Mouse (Mus musculus) midbrain, embryonic 14.5 days (tissue): Measurements from ENCODE around the gene Olfr243. TPM values are rescaled to one million over a fixed set of nuclear protein-coding genes. Genes with fewer than 3 reads are reported as not detected.
"Not testable (repeated sequence)": the region's sequence is repeated elsewhere in the genome, so short reads cannot be mapped to it uniquely, and the experiment has no call there.

Experiments
- ATAC-seq: fragments of 200-750 bp; cut with Nextera tagmentation; 2 replicates; pipeline ENCODE4 v1.8.0; 2017; ENCODE audit warnings: moderate number of reproducible peaks, moderate library complexity; ENCODE audit not compliant: low FRiP score, low TSS enrichment
- DNase-seq: peaks from one replicate; pipeline ENCODE4 v3.0.0-alpha.2; 2015
- H3K27ac ChIP-seq: fragments of 300-500 bp; sonication (generic); replicated peaks from 2 replicates; pipeline ENCODE4 v1.5.1; 2014; ENCODE audit warnings: mild to moderate bottlenecking, low read depth, low read length, moderate library complexity
- H3K27me3 ChIP-seq: fragments of 300-500 bp; sonication (generic); 2 replicates; pipeline ENCODE4 v1.6.1; 2014; ENCODE audit warnings: low read length, control low read depth, mixed read lengths; ENCODE audit not compliant: control insufficient read depth, insufficient read depth
- H3K36me3 ChIP-seq: fragments of 300-500 bp; sonication (generic); 2 replicates; pipeline ENCODE4 v1.6.1; 2014; ENCODE audit warnings: low read length, control low read depth; ENCODE audit not compliant: control insufficient read depth, insufficient read depth
- H3K4me1 ChIP-seq: fragments of 300-500 bp; sonication (generic); 2 replicates; pipeline ENCODE4 v1.6.1; 2014; ENCODE audit warnings: mild to moderate bottlenecking, antibody characterized with exemption, low read length, control low read depth; ENCODE audit not compliant: control insufficient read depth, insufficient read depth
- H3K4me2 ChIP-seq: fragments of 300-500 bp; sonication (generic); 2 replicates; pipeline ENCODE4 v1.6.1; 2014; ENCODE audit warnings: mild to moderate bottlenecking, low read length, moderate library complexity
- H3K4me3 ChIP-seq: fragments of 300-500 bp; sonication (generic); replicated peaks from 2 replicates; pipeline ENCODE4 v1.5.1; 2014; ENCODE audit warnings: low read depth, low read length
- H3K9ac ChIP-seq: fragments of 300-500 bp; sonication (generic); replicated peaks from 2 replicates; pipeline ENCODE4 v1.6.1; 2014; ENCODE audit warnings: mild to moderate bottlenecking, low read length, moderate library complexity
- H3K9me3 ChIP-seq: fragments of 300-500 bp; sonication (generic); 2 replicates; pipeline ENCODE4 v1.6.1; 2016; ENCODE audit warnings: low read length, control low read depth, mixed read lengths; ENCODE audit not compliant: control insufficient read depth
- WGBS: fragments of 180-500 bp; shearing (Covaris S2); extraction: QIAGEN DNeasy Blood & Tissue Kit; methylation state at CpG from one replicate; pipeline ENCODE4 v1.1.7; 2014; 5-methylcytosine and 5-hydroxymethylcytosine counted together
- polyA plus RNA-seq: library from polyadenylated mRNA; unstranded; fragments of >200 nt; fragmentation: Nextera tagmentation; extraction: Ambion mirVana; gene quantifications from 2 replicates; pipeline ENCODE4 v1.2.1, GENCODE M21; 2014

The Olfr243 gene
- polyA plus RNA-seq, result not detected in 2 replicates

DNA sequence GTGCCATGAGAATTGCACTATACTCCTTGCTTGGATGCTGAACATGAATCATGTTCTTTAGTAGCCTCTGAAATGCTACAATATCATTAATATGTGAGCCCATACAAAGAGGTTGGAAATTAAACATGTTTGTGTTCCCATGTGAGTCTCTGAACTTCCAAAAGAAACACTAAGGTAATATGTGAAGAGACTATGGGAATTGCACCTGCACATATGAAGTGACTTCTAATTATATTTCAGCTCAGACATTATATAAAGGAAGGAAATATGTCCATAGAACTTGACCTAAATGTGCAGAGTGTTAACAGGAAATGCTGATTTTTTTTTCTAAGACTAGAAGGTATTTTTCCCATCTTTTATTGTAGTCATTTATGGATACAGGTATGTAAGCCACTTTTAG, at the start of gene Olfr243:
TSS of gene Olfr243 (plus strand) at position 301 of the 400 bp plus-strand sequence.
- DNase-seq (no peak), ATAC-seq (no peak)
- H3K4me3 ChIP-seq, result no peak within 1 kb of the TSS
- no peak within 1 kb of the TSS for H3K27ac ChIP-seq
- H3K27me3 ChIP-seq, result no peaks in the 10 kb centered on the region
- no peaks in the 10 kb centered on the region for H3K4me1 ChIP-seq
- H3K4me2 ChIP-seq, result no peak within 1 kb of the TSS
- no peaks in the 10 kb centered on the region for H3K36me3 ChIP-seq
- H3K9ac ChIP-seq, result no peak within 1 kb of the TSS
- H3K9me3 ChIP-seq, result no peaks in the 10 kb centered on the region

DNA sequence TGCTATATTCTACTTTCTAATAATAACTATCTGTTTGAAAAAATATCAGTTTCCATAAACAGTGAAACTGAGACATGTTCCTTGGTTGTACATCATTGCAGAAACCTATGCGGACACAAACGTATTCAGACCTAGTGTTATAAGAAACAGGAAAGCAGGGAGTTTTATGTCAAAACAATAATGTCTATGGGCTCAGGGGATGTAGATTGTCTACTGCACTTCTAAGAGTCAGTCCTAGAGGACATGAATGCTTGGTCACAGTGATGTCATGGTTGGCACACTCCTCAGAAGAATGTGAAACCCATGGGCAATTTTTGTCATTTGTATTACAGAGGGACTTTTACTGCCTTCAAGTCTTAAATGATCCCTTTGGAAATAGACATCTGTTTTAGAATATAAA, 43.4 kb upstream of the Olfr243 start, which contains the start of gene Olfr624:
TSS of gene Olfr624 (minus strand) at position 101 of the 400 bp plus-strand sequence.
- no peak for DNase-seq
- H3K9me3 ChIP-seq, result no peaks in the 10 kb centered on the region
- no peak for ATAC-seq
- H3K36me3 ChIP-seq, result no peaks in the 10 kb centered on the region
- no peak within 1 kb of the TSS for H3K4me3 ChIP-seq
- no peaks in the 10 kb centered on the region for H3K27me3 ChIP-seq
- H3K27ac ChIP-seq, result no peak within 1 kb of the TSS
- H3K4me2 ChIP-seq, result no peak within 1 kb of the TSS
- WGBS, result 93% methylated on average over 2 of the region's 2 CpGs
- H3K9ac ChIP-seq, result no peak within 1 kb of the TSS
- H3K4me1 ChIP-seq, result no peaks in the 10 kb centered on the region

DNA sequence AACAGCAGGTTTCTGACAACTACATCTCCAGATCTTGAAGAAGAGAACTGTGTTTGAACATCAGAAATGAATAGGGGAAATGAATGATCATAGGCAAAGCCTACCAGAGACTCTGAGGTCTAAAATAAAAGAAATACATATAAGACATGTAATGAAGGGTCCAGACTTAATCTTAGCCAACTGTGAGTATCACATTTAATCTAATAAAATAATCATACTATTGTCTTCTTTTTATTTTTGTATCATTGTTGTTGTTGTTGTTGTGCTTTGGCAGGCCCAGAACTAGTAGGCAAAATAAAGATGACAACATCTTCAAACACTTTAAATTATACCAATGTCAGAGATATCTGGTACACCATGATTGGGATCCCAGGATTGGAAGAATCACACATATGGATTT, 32.1 kb upstream of the Olfr243 start, which contains the start of gene Olfr625-ps1:
TSS of gene Olfr625-ps1 (plus strand) at position 301 of the 400 bp plus-strand sequence.
- no peaks in the 10 kb centered on the region for H3K27me3 ChIP-seq
- no peak within 1 kb of the TSS for H3K4me3 ChIP-seq
- H3K9me3 ChIP-seq, result no peaks in the 10 kb centered on the region
- no peak within 1 kb of the TSS for H3K27ac ChIP-seq
- no peak within 1 kb of the TSS for H3K9ac ChIP-seq
- no peak for DNase-seq
- no peak within 1 kb of the TSS for H3K4me2 ChIP-seq
- ATAC-seq, result no peak
- H3K4me1 ChIP-seq, result no peaks in the 10 kb centered on the region
- no peaks in the 10 kb centered on the region for H3K36me3 ChIP-seq

DNA sequence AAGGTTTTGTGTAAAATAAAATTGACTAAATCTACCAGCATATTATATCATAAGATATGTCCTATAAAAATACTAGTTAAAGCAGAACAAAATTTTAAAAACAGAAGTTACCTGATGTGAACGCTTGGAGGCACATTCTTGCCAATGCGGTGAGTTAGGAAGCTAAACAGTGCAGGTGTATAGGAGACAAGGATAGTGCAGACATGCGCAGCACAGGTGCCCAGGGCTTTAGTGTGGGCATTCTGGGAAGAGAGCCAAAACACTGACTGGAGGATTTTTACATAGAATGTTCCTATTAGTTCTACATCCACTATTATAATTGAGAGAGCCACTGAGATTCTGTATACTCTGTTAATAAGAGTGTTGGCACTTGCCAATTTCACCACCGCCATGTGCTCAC, 15.0 kb upstream of the Olfr243 start:
- ATAC-seq, result no peak
- no peaks in the 10 kb centered on the region for H3K9me3 ChIP-seq
- 92% methylated on average over 4 of the region's 4 CpGs for WGBS

DNA sequence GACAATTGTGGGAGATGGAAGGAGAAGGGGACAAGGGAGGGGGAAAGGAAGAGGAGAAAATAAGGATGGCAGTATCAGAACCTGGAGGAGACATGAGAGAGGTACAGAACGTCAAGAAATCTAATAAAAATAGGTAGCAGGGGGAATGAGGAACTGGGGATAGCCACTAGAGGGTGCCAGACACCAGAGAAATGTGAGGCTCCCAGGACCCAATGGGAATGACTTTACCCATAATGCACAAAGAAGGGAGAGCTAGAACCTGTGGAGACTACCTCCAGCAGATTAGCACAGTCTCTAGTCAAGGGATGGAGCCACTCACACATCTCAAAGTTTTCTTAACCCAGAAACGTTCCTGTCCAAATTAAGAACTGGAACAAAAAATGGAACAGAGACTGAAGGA, 2.4 kb upstream of the Olfr243 start:
- DNase-seq (no peak), ATAC-seq (no peak)
- Histone ChIP-seq H3K9ac (no peak overlapping the region), H3K4me1 (no peaks in the 10 kb centered on the region), H3K4me2 (no peak overlapping the region), H3K27me3 (no peaks in the 10 kb centered on the region), H3K36me3 (no peaks in the 10 kb centered on the region), H3K27ac (no peak overlapping the region), H3K4me3 (no peak overlapping the region), H3K9me3 (no peaks in the 10 kb centered on the region)
- WGBS, result 27% methylated on average over 2 of the region's 2 CpGs

More for the DNA sequence above, 15.0 kb upstream of the Olfr243 start:
- Histone ChIP-seq H3K4me3 (no peak overlapping the region), H3K4me2 (no peak overlapping the region), H3K27ac (no peak overlapping the region), H3K36me3 (no peaks in the 10 kb centered on the region), H3K4me1 (no peaks in the 10 kb centered on the region), H3K9ac (no peak overlapping the region), H3K27me3 (no peaks in the 10 kb centered on the region)
- peak; percentile 11 for DNase-seq

DNA sequence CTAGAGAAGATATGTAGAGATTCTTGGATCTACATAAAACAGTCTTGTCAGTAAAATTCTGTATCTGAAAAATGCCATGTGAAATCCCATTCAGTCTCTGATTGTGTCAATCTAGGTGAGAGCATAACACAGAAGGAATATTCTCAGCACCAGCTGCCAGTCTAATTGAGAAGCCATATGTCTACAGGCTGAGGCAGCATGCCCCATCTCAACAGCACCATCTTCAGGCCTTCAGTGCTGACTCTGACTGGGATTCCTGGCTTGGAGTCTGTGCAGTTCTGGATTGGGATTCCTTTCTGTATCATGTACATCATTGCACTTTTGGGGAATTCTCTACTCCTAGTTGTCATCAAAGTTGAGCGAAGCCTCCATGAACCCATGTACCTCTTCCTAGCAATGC, 1.9 kb downstream of the Olfr243 start:
- not testable (repeated sequence) for DNase-seq, H3K36me3 ChIP-seq, H3K9ac ChIP-seq, H3K4me2 ChIP-seq, H3K4me1 ChIP-seq, H3K9me3 ChIP-seq, H3K27me3 ChIP-seq, ATAC-seq, H3K4me3 ChIP-seq, H3K27ac ChIP-seq
- 96% methylated on average over 1 of the region's 1 CpGs for WGBS

DNA sequence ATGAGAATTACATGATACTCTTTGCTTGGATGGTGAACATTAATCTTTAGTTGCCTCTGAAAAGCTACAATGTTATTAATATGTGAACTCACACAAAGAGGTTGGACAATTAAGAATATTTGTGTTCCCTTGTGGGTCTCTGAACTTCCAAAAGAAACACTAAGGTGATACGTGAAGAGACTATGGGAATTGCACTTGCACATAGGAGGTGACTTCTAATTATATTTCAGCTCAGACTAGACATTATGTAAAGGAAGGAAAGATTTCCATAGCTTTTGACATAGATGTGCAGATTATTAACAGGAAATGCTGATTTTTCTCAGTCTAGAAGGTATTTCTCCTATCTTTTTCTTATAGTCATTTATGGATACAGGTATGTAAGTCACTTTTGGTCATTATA, 15.6 kb downstream of the Olfr243 start, which contains the start of gene Olfr628:
TSS of gene Olfr628 (plus strand) at position 301 of the 400 bp plus-strand sequence.
- H3K4me2 ChIP-seq, result no peak within 1 kb of the TSS
- H3K27me3 ChIP-seq, result no peaks in the 10 kb centered on the region
- H3K9ac ChIP-seq, result no peak within 1 kb of the TSS
- no peak for DNase-seq
- H3K4me3 ChIP-seq, result no peak within 1 kb of the TSS
- no peak for ATAC-seq
- H3K4me1 ChIP-seq, result no peaks in the 10 kb centered on the region
- WGBS, result 86% methylated on average over 1 of the region's 1 CpGs
- no peak within 1 kb of the TSS for H3K27ac ChIP-seq
- H3K9me3 ChIP-seq, result no peaks in the 10 kb centered on the region
- no peaks in the 10 kb centered on the region for H3K36me3 ChIP-seq

DNA sequence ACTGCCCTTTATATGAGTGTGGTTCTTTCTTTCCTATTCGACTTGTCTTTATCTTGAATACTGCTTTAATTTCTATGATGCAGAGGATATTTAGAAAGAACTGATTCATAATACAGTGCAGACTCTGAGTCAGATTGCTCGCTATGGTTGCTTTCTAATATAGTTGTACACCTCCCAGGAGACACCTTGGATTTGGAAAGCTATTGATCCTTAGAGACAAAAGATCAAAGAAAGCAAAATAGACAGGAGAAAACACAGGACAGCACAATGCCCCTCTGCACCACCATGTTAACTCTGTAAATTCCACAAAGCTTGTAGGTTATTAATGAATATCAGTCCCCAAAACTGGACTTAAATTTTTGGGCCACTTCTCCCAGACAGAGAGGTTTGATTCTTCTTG, 30.4 kb downstream of the Olfr243 start, which contains the start of gene Olfr629:
TSS of gene Olfr629 (minus strand) at position 101 of the 400 bp plus-strand sequence.
- Histone ChIP-seq H3K4me2 (no peak within 1 kb of the TSS), H3K4me1 (no peaks in the 10 kb centered on the region), H3K9me3 (no peaks in the 10 kb centered on the region), H3K4me3 (no peak within 1 kb of the TSS), H3K36me3 (no peaks in the 10 kb centered on the region), H3K27me3 (no peaks in the 10 kb centered on the region), H3K9ac (no peak within 1 kb of the TSS), H3K27ac (no peak within 1 kb of the TSS)
- WGBS, result 70% methylated on average over 2 of the region's 2 CpGs
- no peak for DNase-seq
- no peak for ATAC-seq

DNA sequence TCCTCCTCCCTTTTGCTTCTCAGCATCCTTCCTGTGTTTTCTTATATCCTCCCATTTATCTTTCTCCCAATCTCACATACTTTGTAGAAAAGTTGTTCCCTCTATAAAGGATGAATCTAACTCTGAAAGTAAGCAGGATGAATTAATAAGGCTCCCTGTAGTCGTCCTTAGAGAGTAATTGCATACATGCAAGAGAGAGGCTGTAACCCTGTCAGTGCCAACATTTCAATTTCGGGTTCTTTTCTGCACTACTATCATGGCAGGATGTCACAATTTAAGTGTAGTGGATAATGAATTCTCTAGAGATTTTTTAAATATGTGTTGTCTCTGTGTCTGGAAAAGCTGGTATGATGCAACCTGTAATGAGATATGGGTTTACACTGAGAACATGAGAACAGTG, 42.8 kb downstream of the Olfr243 start, which contains the start of gene Olfr630:
TSS of gene Olfr630 (minus strand) at position 101 of the 400 bp plus-strand sequence.
- no peaks in the 10 kb centered on the region for H3K4me1 ChIP-seq
- H3K9me3 ChIP-seq, result no peaks in the 10 kb centered on the region
- H3K36me3 ChIP-seq, result no peaks in the 10 kb centered on the region
- 49% methylated on average over 2 of the region's 2 CpGs for WGBS
- H3K4me3 ChIP-seq, result no peak within 1 kb of the TSS
- no peaks in the 10 kb centered on the region for H3K27me3 ChIP-seq
- ATAC-seq (no peak), DNase-seq (no peak)
- no peak within 1 kb of the TSS for H3K4me2 ChIP-seq
- H3K9ac ChIP-seq, result no peak within 1 kb of the TSS
- H3K27ac ChIP-seq, result no peak within 1 kb of the TSS
